Comparison of ENCODE assay signal across 8 mouse cellular contexts in genomic region chr12:31949759-31950658, GRCm38 (mm10). TPM values are rescaled to one million over a fixed set of nuclear protein-coding genes. Genes with fewer than 3 reads are reported as not detected.
A peak's percentile ranks its signal among the peaks of the same experiment; 100 is the strongest.
DNase-seq lines count a peak whose midpoint lies in the region; ATAC-seq and TF ChIP-seq lines count a peak whose summit lies in the region.

Gene Hbp1, minus strand, starts transcription at chr12:31950535.

- H3K4me3 ChIP-seq in hindbrain, embryonic 10.5 days: peak within 1 kb of the TSS; percentile 93
- H3K4me3 ChIP-seq in lung, postnatal 0 days (ENCODE audit: low read depth, low read length): peak within 1 kb of the TSS; percentile 100

- H3K27me3 ChIP-seq in hindbrain, embryonic 10.5 days (ENCODE audit: insufficient read depth, poor library complexity, severe bottlenecking): no peaks in the 10 kb centered on the region
- H3K27me3 ChIP-seq in lung, postnatal 0 days (replicated peaks; ENCODE audit: insufficient read depth, low read length): no peaks in the 10 kb centered on the region

- H3K36me3 ChIP-seq in hindbrain, embryonic 10.5 days: no peaks in the 10 kb centered on the region
- no peaks in the 10 kb centered on the region for H3K36me3 ChIP-seq in lung, postnatal 0 days (ENCODE audit: insufficient read depth, low read length)

- H3K4me2 ChIP-seq in lung, postnatal 0 days (replicated peaks; ENCODE audit: low read depth, low read length): peak within 1 kb of the TSS; percentile 68

- peak; percentile 52; the same call in 1 of the 2 replicates for TF ChIP-seq EP300 in lung, postnatal 0 days (IDR thresholded peaks at IDR 0.05)

- WGBS in hindbrain, embryonic 10.5 days: under 1% methylated on average over 70 of the region's 71 CpGs
- WGBS in lung, postnatal 0 days: 2% methylated on average over 57 of the region's 71 CpGs

- peaks cover 10% of the 10 kb centered on the region; the same call in 1 of the 2 replicates for H3K4me1 ChIP-seq in hindbrain, embryonic 10.5 days (replicated peaks)
- H3K4me1 ChIP-seq in lung, postnatal 0 days (ENCODE audit: insufficient read depth, low read depth, low read length): no peaks in the 10 kb centered on the region

- DNase-seq in MN1 (ENCODE audit: low spot score): peak; percentile 100
- DNase-seq in cerebellum, adult 9-10 months: peak; percentile 100
- DNase-seq in hindbrain, embryonic 10.5 days (ENCODE audit: low spot score): peak; percentile 97
- DNase-seq in layer of hippocampus, adult 9-11 months: peak; percentile 100
- DNase-seq in lung, postnatal 0 days (ENCODE audit: low spot score): peak; percentile 100
- DNase-seq in ovary, postnatal 14 days (ENCODE audit: low spot score): peak; percentile 99
- peak; percentile 98 for DNase-seq in thymus, postnatal 14 days

- peak; percentile 91 for ATAC-seq in frontal cortex, adult (ENCODE audit: low TSS enrichment)
- ATAC-seq in lung, postnatal 0 days: peak; percentile 94

- H3K27ac ChIP-seq in hindbrain, embryonic 10.5 days: peak within 1 kb of the TSS; percentile 100
- H3K27ac ChIP-seq in lung, postnatal 0 days (ENCODE audit: low read length): peak within 1 kb of the TSS; percentile 100

- H3K9ac ChIP-seq in lung, postnatal 0 days (replicated peaks; ENCODE audit: low read depth): peak within 1 kb of the TSS; percentile 100

- H3K9me3 ChIP-seq in hindbrain, embryonic 10.5 days: no peaks in the 10 kb centered on the region
- no peaks in the 10 kb centered on the region for H3K9me3 ChIP-seq in lung, postnatal 0 days (ENCODE audit: low read length)

- no peak for TF ChIP-seq CTCF in lung, postnatal 0 days (IDR thresholded peaks at IDR 0.05)

RNA-seq across cellular contexts. Expression of gene Hbp1, which starts in this region (rescaled TPM):
- polyA plus RNA-seq in hindbrain, embryonic 10.5 days (2016; fragmentation: Nextera tagmentation; extraction: Ambion mirVana): 77.9 and 81.3 TPM in 2 replicates
- polyA plus RNA-seq in lung, postnatal 0 days (2015; fragmentation: Nextera tagmentation; extraction: Ambion mirVana): 162 and 168 TPM in 2 replicates

Comparison
In these comparisons a context has a peak if more than half of its experiments do, and no peak if none do; other contexts are left out.
1. Peak in every context shown above with its lines: DNase-seq, ATAC-seq, H3K4me3 ChIP-seq and H3K27ac ChIP-seq.